Mouse (Mus musculus) C2C12 (cell line): ENCODE results near the gene Nr4a1.

Experiments used
- CEBPB ChIP-seq: IDR thresholded peaks from one replicate; pipeline ENCODE4 v1.6.1; 2011; ENCODE audit warnings: low read depth, mild to moderate bottlenecking, control low read depth, moderate library complexity
- CTCF ChIP-seq: IDR thresholded peaks from one replicate; pipeline ENCODE4 v1.5.1; 2011; ENCODE audit not compliant: control insufficient read depth, insufficient read depth, insufficient read length
- FOSL1 ChIP-seq: IDR thresholded peaks from one replicate; pipeline ENCODE4 v1.8.0; 2011; ENCODE audit warnings: mild to moderate bottlenecking, low read length; ENCODE audit not compliant: poor library complexity, insufficient read depth, severe bottlenecking
- MAX ChIP-seq: IDR thresholded peaks from one replicate; pipeline ENCODE4 v1.6.1; 2011; ENCODE audit warnings: mild to moderate bottlenecking, control low read depth
- MYOD1 ChIP-seq: IDR thresholded peaks from one replicate; pipeline ENCODE4 v1.6.1; 2011; ENCODE audit warnings: low read depth; ENCODE audit not compliant: control insufficient read depth, insufficient read length
- MYOG ChIP-seq: IDR thresholded peaks from one replicate; pipeline ENCODE4 v1.6.1; 2011; ENCODE audit not compliant: control insufficient read depth, insufficient read length; ENCODE audit errors: extremely low read depth
- USF1 ChIP-seq: IDR thresholded peaks from one replicate; pipeline ENCODE4 v1.6.1; 2011; ENCODE audit warnings: low read depth, mild to moderate bottlenecking, control low read depth, moderate library complexity

GRCm38 (mm10) chr15:101247155-101247498 lies 6.9 kb upstream of the Nr4a1 start:
- TF ChIP-seq MYOG = no peak
- TF ChIP-seq CTCF = no peak
- TF ChIP-seq USF1 = no peak
- TF ChIP-seq MAX = no peak
- TF ChIP-seq CEBPB = no peak
- no peak for TF ChIP-seq FOSL1
- no peak for TF ChIP-seq MYOD1
